Mouse (Mus musculus): ENCODE measurements at regions not wholly inside any gene's neighbourhood (a gene's known extent, or its start where the extent isn't known, plus 50 kb on each side); places are given as distances from the start of the nearest gene placed in this dataset.

DNA sequence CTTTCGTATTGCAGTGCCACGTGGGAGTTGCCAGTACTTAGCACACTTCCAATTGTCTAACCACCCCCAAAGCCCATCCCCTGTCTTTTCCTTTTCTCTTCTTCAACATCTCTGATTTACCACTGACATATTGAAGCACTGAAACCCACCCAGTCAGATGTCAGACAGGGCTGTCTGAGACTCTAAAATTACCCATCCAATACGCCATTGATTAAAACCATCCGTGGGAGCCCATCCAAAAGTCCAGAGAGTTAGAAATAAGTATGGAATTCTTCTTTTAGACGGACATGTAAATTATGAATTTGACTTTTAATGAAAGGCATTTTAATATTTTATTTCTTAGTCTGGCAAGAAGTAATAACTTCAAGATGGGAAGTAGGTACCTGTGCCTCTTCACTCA, 148.8 kb downstream of the Btg1 start:
- TF ChIP-seq CTCF (IDR thresholded peaks at IDR 0.05; ENCODE audit: low read depth, low read length) (no peak), EP300 (IDR thresholded peaks at IDR 0.05; ENCODE audit: insufficient read depth, low read depth, low read length) (no peak), POLR2A (IDR thresholded peaks at IDR 0.05; ENCODE audit: insufficient read depth, low read length) (no peak)
